Mouse (Mus musculus): ENCODE measurements around the gene Arhgap45. TPM values are rescaled to one million over a fixed set of nuclear protein-coding genes. Genes with fewer than 3 reads are reported as not detected.

Arhgap45 gene
- polyA plus RNA-seq, 1 experiment from 2014 or later, result 20.1 TPM

GRCm38 (mm10) chr10:80030191-80030590, 13.7 kb downstream of the Arhgap45 start:
- ATAC-seq (no peak), DNase-seq (ENCODE audit: low spot score) (no peak)
- WGBS, result 81% methylated on average over 6 of the region's 9 CpGs

GRCm38 (mm10) chr10:80030736-80031135, 14.3 kb downstream of the Arhgap45 start:
- H3K4me3 ChIP-seq (ENCODE audit: low read depth, low read length), result no peak overlapping the region
- H3K27me3 ChIP-seq (replicated peaks; ENCODE audit: insufficient read depth, low read length), result no peaks in the 10 kb centered on the region
- ATAC-seq, result no peak
- no peak overlapping the region for H3K9ac ChIP-seq (replicated peaks; ENCODE audit: low read depth)
- peaks cover 28% of the 10 kb centered on the region for H3K4me1 ChIP-seq (ENCODE audit: insufficient read depth, low read depth, low read length)
- TF ChIP-seq CTCF (IDR thresholded peaks at IDR 0.05) (no peak), EP300 (IDR thresholded peaks at IDR 0.05) (no peak)
- 0 out of 2 replicates have a peak, but pooled peaks cover 1% of the 10 kb centered on the region for H3K36me3 ChIP-seq (ENCODE audit: insufficient read depth, low read length)
- H3K4me2 ChIP-seq (replicated peaks; ENCODE audit: low read depth, low read length), result no peak overlapping the region
- 77% methylated on average over 16 of the region's 17 CpGs for WGBS
- DNase-seq (ENCODE audit: low spot score), result no peak
- H3K27ac ChIP-seq (ENCODE audit: low read length), result no peak overlapping the region
- no peaks in the 10 kb centered on the region for H3K9me3 ChIP-seq (ENCODE audit: low read length)

More at GRCm38 (mm10) chr10:80030191-80030590, 13.7 kb downstream of the Arhgap45 start:
- Histone ChIP-seq H3K4me1 (ENCODE audit: insufficient read depth, low read depth, low read length) (peaks cover 24% of the 10 kb centered on the region), H3K4me2 (replicated peaks; ENCODE audit: low read depth, low read length) (no peak overlapping the region), H3K27ac (ENCODE audit: low read length) (no peak overlapping the region), H3K36me3 (ENCODE audit: insufficient read depth, low read length) (no peaks in the 10 kb centered on the region), H3K9ac (replicated peaks; ENCODE audit: low read depth) (no peak overlapping the region), H3K9me3 (ENCODE audit: low read length) (no peaks in the 10 kb centered on the region), H3K27me3 (replicated peaks; ENCODE audit: insufficient read depth, low read length) (no peaks in the 10 kb centered on the region), H3K4me3 (ENCODE audit: low read depth, low read length) (no peak overlapping the region)
- TF ChIP-seq CTCF (IDR thresholded peaks at IDR 0.05), result no peak
- TF ChIP-seq EP300 (IDR thresholded peaks at IDR 0.05), result no peak

- Histone ChIP-seq H3K36me3 (ENCODE audit: insufficient read depth, low read length) (0 out of 2 replicates have a peak, but pooled peaks cover 7% of the 10 kb centered on the region), H3K4me2 (replicated peaks; ENCODE audit: low read depth, low read length) (no peak overlapping the region), H3K4me3 (ENCODE audit: low read depth, low read length) (no peak overlapping the region), H3K9me3 (ENCODE audit: low read length) (no peaks in the 10 kb centered on the region), H3K27me3 (replicated peaks; ENCODE audit: insufficient read depth, low read length) (no peaks in the 10 kb centered on the region), H3K4me1 (ENCODE audit: insufficient read depth, low read depth, low read length) (peaks cover 28% of the 10 kb centered on the region), H3K27ac (ENCODE audit: low read length) (peak overlapping the region; percentile 92), H3K9ac (replicated peaks; ENCODE audit: low read depth) (peak overlapping the region; percentile 13; the same call in 1 of the 2 replicates)
- TF ChIP-seq CTCF (IDR thresholded peaks at IDR 0.05), result no peak
- no peak; the same call in none of the 2 replicates for TF ChIP-seq EP300 (IDR thresholded peaks at IDR 0.05)
- DNase-seq (ENCODE audit: low spot score), result peak; percentile 80
- ATAC-seq, result peak; percentile 64
- WGBS, result 9% methylated on average over 5 of the region's 5 CpGs
These were observed 16.5 kb downstream of the Arhgap45 start for GRCm38 (mm10) chr10:80032799-80033480.

- Histone ChIP-seq H3K27me3 (replicated peaks; ENCODE audit: insufficient read depth, low read length) (no peaks in the 10 kb centered on the region), H3K27ac (ENCODE audit: low read length) (peak overlapping the region; percentile 92), H3K4me1 (ENCODE audit: insufficient read depth, low read depth, low read length) (peaks cover 34% of the 10 kb centered on the region), H3K36me3 (ENCODE audit: insufficient read depth, low read length) (0 out of 2 replicates have a peak, but pooled peaks cover 7% of the 10 kb centered on the region), H3K9ac (replicated peaks; ENCODE audit: low read depth) (no peak overlapping the region), H3K4me3 (ENCODE audit: low read depth, low read length) (no peak overlapping the region), H3K9me3 (ENCODE audit: low read length) (no peaks in the 10 kb centered on the region), H3K4me2 (replicated peaks; ENCODE audit: low read depth, low read length) (no peak overlapping the region)
- 13% methylated on average over 9 of the region's 9 CpGs for WGBS
- DNase-seq (ENCODE audit: low spot score) (peak; percentile 88), ATAC-seq (peak; percentile 71)
- TF ChIP-seq EP300 (IDR thresholded peaks at IDR 0.05) (peak; percentile 50), CTCF (IDR thresholded peaks at IDR 0.05) (peak; percentile 77)
These were observed 17.3 kb downstream of the Arhgap45 start for GRCm38 (mm10) chr10:80033511-80034391.

- TF ChIP-seq CTCF (IDR thresholded peaks at IDR 0.05) (no peak), EP300 (IDR thresholded peaks at IDR 0.05) (no peak)
- Histone ChIP-seq H3K36me3 (ENCODE audit: insufficient read depth, low read length) (0 out of 2 replicates have a peak, but pooled peaks cover 7% of the 10 kb centered on the region), H3K9me3 (ENCODE audit: low read length) (no peaks in the 10 kb centered on the region), H3K4me1 (ENCODE audit: insufficient read depth, low read depth, low read length) (peaks cover 34% of the 10 kb centered on the region), H3K4me2 (replicated peaks; ENCODE audit: low read depth, low read length) (no peak overlapping the region), H3K9ac (replicated peaks; ENCODE audit: low read depth) (no peak overlapping the region), H3K4me3 (ENCODE audit: low read depth, low read length) (no peak overlapping the region), H3K27me3 (replicated peaks; ENCODE audit: insufficient read depth, low read length) (no peaks in the 10 kb centered on the region), H3K27ac (ENCODE audit: low read length) (peak overlapping the region; percentile 92)
- ATAC-seq, result no peak
- DNase-seq (ENCODE audit: low spot score), result no peak
- WGBS, result 72% methylated on average over 8 of the region's 8 CpGs
These were observed 18.7 kb downstream of the Arhgap45 start for GRCm38 (mm10) chr10:80035148-80035547.

GRCm38 (mm10) chr10:80035686-80036085, 19.2 kb downstream of the Arhgap45 start:
- H3K4me1 ChIP-seq (ENCODE audit: insufficient read depth, low read depth, low read length), result peaks cover 34% of the 10 kb centered on the region
- no peak overlapping the region for H3K9ac ChIP-seq (replicated peaks; ENCODE audit: low read depth)
- ATAC-seq (peak; percentile 40), DNase-seq (ENCODE audit: low spot score) (peak; percentile 85)
- no peak for TF ChIP-seq CTCF (IDR thresholded peaks at IDR 0.05)
- peak; percentile 44 for TF ChIP-seq EP300 (IDR thresholded peaks at IDR 0.05)
- H3K4me2 ChIP-seq (replicated peaks; ENCODE audit: low read depth, low read length), result no peak overlapping the region
- H3K4me3 ChIP-seq (ENCODE audit: low read depth, low read length), result no peak overlapping the region
- H3K36me3 ChIP-seq (ENCODE audit: insufficient read depth, low read length), result 0 out of 2 replicates have a peak, but pooled peaks cover 7% of the 10 kb centered on the region
- WGBS, result 56% methylated on average over 5 of the region's 5 CpGs
- H3K9me3 ChIP-seq (ENCODE audit: low read length), result no peaks in the 10 kb centered on the region
- no peaks in the 10 kb centered on the region for H3K27me3 ChIP-seq (replicated peaks; ENCODE audit: insufficient read depth, low read length)
- peak overlapping the region; percentile 92 for H3K27ac ChIP-seq (ENCODE audit: low read length)

Measured in lung, postnatal 0 days (tissue).